Comparison of ENCODE assay signal across 8 mouse cellular contexts in genomic region chr11:69059357-69059974, GRCm38 (mm10). TPM values are rescaled to one million over a fixed set of nuclear protein-coding genes. Genes with fewer than 3 reads are reported as not detected.
DNase-seq lines count a peak whose midpoint lies in the region; ATAC-seq lines count a peak whose summit lies in the region.

TSS of gene Borcs6 (plus strand) at chr11:69059717.

- under 1% methylated on average over 64 of the region's 64 CpGs for WGBS in intestine, embryonic 14.5 days

- H3K9me3 ChIP-seq in intestine, embryonic 14.5 days (ENCODE audit: control insufficient read depth, low read length): no peaks in the 10 kb centered on the region

- H3K9ac ChIP-seq in intestine, embryonic 14.5 days (ENCODE audit: low read length): peak within 1 kb of the TSS; percentile 84

- ATAC-seq in intestine, embryonic 14.5 days (replicated peaks; ENCODE audit: low FRiP score, low TSS enrichment, low read depth): peak; percentile 89

- no peaks in the 10 kb centered on the region for H3K27me3 ChIP-seq in intestine, embryonic 14.5 days (replicated peaks; ENCODE audit: control insufficient read depth, insufficient read depth, low read length)

- intact Hi-C loops in gastrocnemius, postnatal 14 days (cut with DNase I; ENCODE audit: low total_unique reads): no loop called here
- intact Hi-C loops in left cerebral cortex, postnatal 14 days (cut with DNase I): no loop called here

- peak within 1 kb of the TSS; percentile 80 for H3K4me2 ChIP-seq in intestine, embryonic 14.5 days (ENCODE audit: low read length)

- DNase-seq in adipocyte (ENCODE audit: low spot score): peak; percentile 98
- DNase-seq in embryo, embryonic 10 days (ENCODE audit: low spot score): peak; percentile 96
- DNase-seq in gastrocnemius, postnatal 14 days: peak; percentile 96
- peak; percentile 93 for DNase-seq in intestine, embryonic 14.5 days (ENCODE audit: low spot score)
- DNase-seq in left cerebral cortex, postnatal 14 days (ENCODE audit: low spot score in 2 of 2): peak; percentile 96 to 99
- DNase-seq in mesoderm, embryonic 11.5 days (ENCODE audit: low read depth, low spot score): peak; percentile 98
- peak; percentile 97 to 98 for DNase-seq in right cerebral cortex, postnatal 36 days (ENCODE audit: low spot score in 2 of 2)
- peak; percentile 97 for DNase-seq in yolk sac, embryonic 10.5 days (ENCODE audit: low spot score)

- H3K36me3 ChIP-seq in intestine, embryonic 14.5 days (ENCODE audit: control insufficient read depth, insufficient read depth, low read length): no peaks in the 10 kb centered on the region

- peak within 1 kb of the TSS; percentile 89 for H3K27ac ChIP-seq in intestine, embryonic 14.5 days (ENCODE audit: low read depth)

- H3K4me3 ChIP-seq in intestine, embryonic 14.5 days (ENCODE audit: low read depth, low read length): peak within 1 kb of the TSS; percentile 78

- peaks cover 21% of the 10 kb centered on the region for H3K4me1 ChIP-seq in intestine, embryonic 14.5 days (replicated peaks; ENCODE audit: control insufficient read depth, insufficient read depth, low read length)

RNA-seq across cellular contexts. Expression of gene Borcs6, which starts in this region (rescaled TPM):
- 10 to 100 TPM; 13.5 to 14.3 TPM for total RNA-seq in gastrocnemius, postnatal 14 days (2021)
- 8.8 TPM in 2 replicates for polyA plus RNA-seq in intestine, embryonic 14.5 days (2014; fragmentation: Nextera tagmentation; extraction: Ambion mirVana)
- 10 to 100 TPM; 26.1 to 29.2 TPM for total RNA-seq in left cerebral cortex, postnatal 14 days (2021)

Comparison
In these comparisons a context has a peak if more than half of its experiments do, and no peak if none do; other contexts are left out.
1. Peak in every context shown above with its lines: DNase-seq, ATAC-seq, H3K4me3 ChIP-seq and H3K27ac ChIP-seq.